Mouse (Mus musculus): Measurements from ENCODE around the gene Chic1. TPM values are rescaled to one million over a fixed set of nuclear protein-coding genes. Genes with fewer than 3 reads are reported as not detected.
A peak's percentile ranks its signal among the peaks of the same experiment; 100 is the strongest.

Gene Chic1
- polyA plus RNA-seq, 1 experiment from 2014 or later: 8.4 TPM

DNA sequence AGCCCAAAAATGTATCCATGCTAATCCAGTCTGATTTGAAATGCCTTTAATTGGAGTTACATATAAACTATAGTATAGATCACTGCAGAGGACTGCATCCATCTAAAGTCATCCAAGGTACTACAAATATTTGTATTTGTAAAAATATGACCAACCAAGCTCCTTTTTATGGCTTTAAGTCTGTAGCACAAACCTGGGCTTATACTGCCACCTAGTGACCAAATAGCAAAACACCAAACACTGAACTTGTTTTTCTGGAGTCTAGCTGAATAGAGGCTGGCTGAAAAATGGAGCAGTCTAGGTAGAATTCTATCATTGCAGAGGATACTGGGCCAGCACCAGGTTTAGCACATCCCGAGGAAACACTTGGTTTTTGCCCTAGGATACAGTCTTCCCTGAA, 84.5 kb downstream of the Chic1 start:
- no peaks in the 10 kb centered on the region for H3K4me1 ChIP-seq (replicated peaks)
- no peak overlapping the region for H3K27ac ChIP-seq
- no peak overlapping the region for H3K4me3 ChIP-seq (replicated peaks)
- peaks cover 58% of the 10 kb centered on the region for H3K27me3 ChIP-seq
- no peak overlapping the region for H3K9ac ChIP-seq (replicated peaks)
- 4% methylated on average over 1 of the region's 1 CpGs for WGBS
- peak; percentile 24; the same call in 1 of the 2 replicates for ATAC-seq
- H3K9me3 ChIP-seq: no peaks in the 10 kb centered on the region
- no peaks in the 10 kb centered on the region for H3K36me3 ChIP-seq
- H3K4me2 ChIP-seq (replicated peaks): no peak overlapping the region

DNA sequence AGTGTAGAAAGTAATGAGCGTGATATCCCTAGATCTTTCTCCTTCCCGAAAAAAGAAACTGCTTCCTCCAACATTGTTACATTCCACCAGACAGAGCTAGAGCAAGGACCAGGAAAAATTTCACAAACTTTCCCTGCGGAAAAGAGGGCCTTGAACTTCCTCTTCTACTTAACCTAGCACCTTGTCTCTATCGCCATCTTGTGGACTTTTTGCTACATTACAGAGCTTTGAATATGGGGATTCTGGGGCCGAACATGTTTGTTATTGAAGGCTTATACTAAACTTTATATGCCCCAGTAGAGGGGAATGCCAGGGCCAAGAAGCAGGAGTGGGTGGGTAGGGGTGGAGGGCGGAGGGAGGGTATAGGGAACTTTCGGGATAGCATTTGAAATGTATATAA, 87.5 kb downstream of the Chic1 start:
- H3K4me2 ChIP-seq (replicated peaks): no peak overlapping the region
- no peaks in the 10 kb centered on the region for H3K36me3 ChIP-seq
- H3K9ac ChIP-seq (replicated peaks): no peak overlapping the region
- ATAC-seq: no peak
- H3K4me1 ChIP-seq (replicated peaks): peaks cover 4% of the 10 kb centered on the region; the same call in 1 of the 2 replicates
- 40% methylated on average over 7 of the region's 7 CpGs for WGBS
- no peaks in the 10 kb centered on the region for H3K9me3 ChIP-seq
- H3K4me3 ChIP-seq (replicated peaks): no peak overlapping the region
- H3K27ac ChIP-seq: no peak overlapping the region
- H3K27me3 ChIP-seq: peaks cover 58% of the 10 kb centered on the region

Other genes starting within 250 kb of the Chic1 start
- 62.5 and 71.8 TPM in 2 replicates for gene Nap1l2, start 169.8 kb upstream of the Chic1 start, polyA plus RNA-seq (2015; fragmentation: Nextera tagmentation; extraction: Ambion mirVana)
- not detected in 2 replicates for gene Cdx4, start 35.1 kb upstream of the Chic1 start, polyA plus RNA-seq (2015; fragmentation: Nextera tagmentation; extraction: Ambion mirVana)
- 0.34 and 0.35 TPM in 2 replicates for gene Tsx, start 58.0 kb downstream of the Chic1 start, polyA plus RNA-seq (2015; fragmentation: Nextera tagmentation; extraction: Ambion mirVana)
- gene Gm26992, start 65.5 kb downstream of the Chic1 start, polyA plus RNA-seq (2015; fragmentation: Nextera tagmentation; extraction: Ambion mirVana): not detected in 2 replicates